Mouse (Mus musculus) midbrain, postnatal 0 days (tissue): Measurements from ENCODE around the gene Shisa5. TPM values are rescaled to one million over a fixed set of nuclear protein-coding genes. Genes with fewer than 3 reads are reported as not detected.

Source experiments
- ATAC-seq: fragments of 200-750 bp; cut with Nextera tagmentation; 2 replicates; pipeline ENCODE4 v1.8.0; 2017; ENCODE audit warnings: moderate number of reproducible peaks, mild to moderate bottlenecking, moderate TSS enrichment, moderate library complexity; ENCODE audit not compliant: low FRiP score
- DNase-seq: peaks from one replicate; pipeline ENCODE4 v3.0.0-alpha.2; 2015; ENCODE audit warnings: low spot score
- H3K27ac ChIP-seq: fragments of 300-500 bp; sonication (generic); 2 replicates; pipeline ENCODE4 v1.5.1; 2014; ENCODE audit warnings: low read depth, mild to moderate bottlenecking, low read length, mixed read lengths
- H3K27me3 ChIP-seq: fragments of 300-500 bp; sonication (generic); 2 replicates; pipeline ENCODE4 v1.6.1; 2014; ENCODE audit warnings: low read length, control low read depth, mixed read lengths; ENCODE audit not compliant: insufficient read depth
- H3K36me3 ChIP-seq: fragments of 300-500 bp; sonication (generic); 2 replicates; pipeline ENCODE4 v1.6.1; 2014; ENCODE audit warnings: low read length, control low read depth, mixed read lengths; ENCODE audit not compliant: insufficient read depth
- H3K4me1 ChIP-seq: fragments of 300-500 bp; sonication (generic); 2 replicates; pipeline ENCODE4 v1.6.1; 2014; ENCODE audit warnings: mild to moderate bottlenecking, control low read depth, antibody characterized with exemption, low read length, mixed read lengths; ENCODE audit not compliant: insufficient read depth
- H3K4me2 ChIP-seq: fragments of 300-500 bp; sonication (generic); 2 replicates; pipeline ENCODE4 v1.6.1; 2014; ENCODE audit warnings: low read depth, mild to moderate bottlenecking, low read length, mixed read lengths; ENCODE audit not compliant: poor library complexity, severe bottlenecking
- H3K4me3 ChIP-seq: fragments of 300-500 bp; sonication (generic); 2 replicates; pipeline ENCODE4 v1.5.1; 2014; ENCODE audit warnings: low read depth, mild to moderate bottlenecking, low read length, moderate library complexity
- H3K9ac ChIP-seq: fragments of 300-500 bp; sonication (generic); replicated peaks from 2 replicates; pipeline ENCODE4 v1.6.1; 2014; ENCODE audit warnings: mild to moderate bottlenecking, low read length, moderate library complexity, mixed read lengths; ENCODE audit not compliant: poor library complexity, severe bottlenecking
- H3K9me3 ChIP-seq: fragments of 300-500 bp; sonication (generic); 2 replicates; pipeline ENCODE4 v1.6.1; 2016; ENCODE audit warnings: low read length, control low read depth
- CTCF ChIP-seq: IDR thresholded peaks from 2 replicates; pipeline ENCODE4 v1.5.1; 2016; ENCODE audit warnings: antibody characterized with exemption, mild to moderate bottlenecking
- WGBS: fragments of 180-500 bp; shearing (Covaris S2); extraction: QIAGEN DNeasy Blood & Tissue Kit; methylation state at CpG from one replicate; pipeline ENCODE4 v1.1.7; 2014; 5-methylcytosine and 5-hydroxymethylcytosine counted together
- polyA plus RNA-seq: library from polyadenylated mRNA; unstranded; fragments of >200 nt; fragmentation: Nextera tagmentation; extraction: Ambion mirVana; gene quantifications from 2 replicates; pipeline ENCODE4 v1.2.1, GENCODE M21; 2015
- total RNA-seq: library from RNA; depleted of rRNA; stranded (reverse); fragments of >200 nt; gene quantifications from 2 replicates; pipeline ENCODE4 v1.2.3, GENCODE M21; 2014; rRNA removed

The Shisa5 gene
- 79.7 and 80.6 TPM in 2 replicates for total RNA-seq
- polyA plus RNA-seq, result 75.0 and 89.3 TPM in 2 replicates

DNA sequence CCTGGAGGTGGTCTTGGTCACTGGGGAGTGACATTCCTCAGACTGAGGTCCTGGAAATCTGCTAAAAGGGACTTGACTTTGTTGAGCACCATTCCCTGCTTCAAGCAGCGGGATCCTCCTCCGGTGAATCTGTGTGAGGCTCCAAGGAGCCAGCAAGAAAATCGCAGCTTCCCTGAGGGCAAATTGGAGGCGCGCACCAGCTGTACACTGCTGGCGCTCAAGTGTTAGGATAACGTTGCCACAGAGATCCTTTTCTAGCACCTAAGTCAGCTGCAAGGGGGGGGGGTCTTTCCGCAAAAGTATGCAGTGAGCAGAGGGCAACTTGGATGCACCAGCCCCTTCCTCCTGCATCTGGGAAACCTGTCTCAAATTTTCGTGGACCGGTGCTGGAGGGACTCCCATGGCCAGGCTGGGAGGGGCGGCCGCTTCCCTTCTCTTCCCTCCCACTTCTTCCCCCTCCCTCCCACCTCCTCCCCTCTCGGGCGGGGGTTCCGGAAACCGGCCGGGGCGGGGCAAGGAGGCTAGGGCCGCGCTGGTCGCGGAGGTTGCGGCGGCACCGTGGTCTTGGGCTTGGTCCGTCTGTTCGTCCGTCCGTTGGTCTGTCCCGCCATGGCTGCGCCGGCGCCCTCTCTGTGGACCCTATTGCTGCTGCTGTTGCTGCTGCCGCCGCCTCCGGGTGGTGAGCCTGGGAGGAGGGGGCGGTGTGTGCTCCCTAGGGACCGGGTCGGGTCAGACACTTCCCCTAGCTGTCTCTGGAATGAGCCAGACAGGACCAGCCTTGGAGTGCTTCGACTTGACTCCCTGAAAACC is at the start of gene Shisa5:
Gene Shisa5, plus strand, starts transcription at position 480 of the 810 bp plus-strand sequence.
- under 1% methylated on average over 40 of the region's 40 CpGs for WGBS

DNA sequence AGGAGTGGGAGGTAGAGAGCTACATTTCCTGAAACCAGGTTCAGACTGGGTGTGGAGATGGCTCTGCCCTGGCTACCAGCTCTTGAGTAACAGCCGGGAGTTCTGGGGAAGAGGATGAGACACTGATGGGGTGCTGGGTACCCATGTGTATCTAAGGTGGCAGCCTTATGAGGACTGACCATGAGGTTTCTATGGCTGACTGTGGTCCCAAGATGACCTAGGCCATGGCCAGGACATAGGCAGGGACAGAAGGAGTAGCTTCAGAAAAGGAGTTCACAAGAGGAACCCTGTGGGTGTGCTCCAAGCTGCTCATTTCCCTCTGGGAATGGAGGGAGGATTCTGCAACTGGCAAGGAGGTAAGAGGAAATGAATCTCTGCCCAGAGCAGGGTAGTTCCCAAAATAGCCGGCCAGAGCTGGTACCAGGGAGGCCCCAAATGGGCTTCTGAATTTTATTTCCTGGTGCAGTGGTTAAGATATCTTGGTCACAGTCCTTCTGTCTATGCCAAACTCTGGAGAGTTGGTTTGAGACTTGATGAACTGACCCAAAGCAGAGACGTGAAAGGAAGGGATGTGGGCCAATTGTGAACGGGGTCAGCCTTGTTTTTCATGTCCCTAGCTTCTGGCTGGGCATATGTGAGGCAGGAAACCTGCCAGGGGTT is 48.4 kb upstream of the Shisa5 start:
- Histone ChIP-seq H3K27ac (no peak overlapping the region), H3K9ac (no peak overlapping the region), H3K4me3 (no peak overlapping the region), H3K36me3 (no peaks in the 10 kb centered on the region), H3K27me3 (no peaks in the 10 kb centered on the region), H3K4me2 (no peak overlapping the region), H3K4me1 (peaks cover 6% of the 10 kb centered on the region; the same call in 1 of the 2 replicates), H3K9me3 (no peaks in the 10 kb centered on the region)
- TF ChIP-seq CTCF, result no peak
- 79% methylated on average over 4 of the region's 4 CpGs for WGBS
- DNase-seq (no peak), ATAC-seq (no peak)

More for the DNA sequence above, at the start of gene Shisa5:
- peak within 1 kb of the TSS; percentile 85 for H3K4me2 ChIP-seq
- no peaks in the 10 kb centered on the region for H3K9me3 ChIP-seq
- DNase-seq (peak; percentile 38), ATAC-seq (peak; percentile 68)
- no peaks in the 10 kb centered on the region for H3K36me3 ChIP-seq
- no peak for TF ChIP-seq CTCF
- no peak within 1 kb of the TSS for H3K27ac ChIP-seq
- H3K27me3 ChIP-seq, result no peaks in the 10 kb centered on the region
- H3K4me3 ChIP-seq, result peak within 1 kb of the TSS; percentile 50
- H3K9ac ChIP-seq, result peak within 1 kb of the TSS; percentile 61
- 0 out of 2 replicates have a peak, but pooled peaks cover 3% of the 10 kb centered on the region for H3K4me1 ChIP-seq

- Histone ChIP-seq H3K4me1 (peaks cover 6% of the 10 kb centered on the region; the same call in 1 of the 2 replicates), H3K9me3 (no peaks in the 10 kb centered on the region), H3K36me3 (no peaks in the 10 kb centered on the region), H3K27ac (peak overlapping the region; percentile 72; the same call in 1 of the 2 replicates), H3K27me3 (no peaks in the 10 kb centered on the region), H3K4me2 (no peak overlapping the region), H3K4me3 (no peak overlapping the region), H3K9ac (no peak overlapping the region)
- ATAC-seq, result no peak
- no peak for TF ChIP-seq CTCF
- WGBS, result 76% methylated on average over 7 of the region's 7 CpGs
- DNase-seq, result no peak
Observed at GRCm38 (mm10) chr9:108990462-108990820, 47.9 kb upstream of the Shisa5 start.

GRCm38 (mm10) chr9:108991428-108992084 is 46.8 kb upstream of the Shisa5 start, which contains the start of gene Pfkfb4:
Pfkfb4 (plus strand) TSS chr9:108991778.
- TF ChIP-seq CTCF, result no peak
- no peaks in the 10 kb centered on the region for H3K9me3 ChIP-seq
- H3K9ac ChIP-seq, result peak within 1 kb of the TSS; percentile 70
- H3K27me3 ChIP-seq, result no peaks in the 10 kb centered on the region
- H3K4me3 ChIP-seq, result peak within 1 kb of the TSS; percentile 58
- peak within 1 kb of the TSS; percentile 74 for H3K27ac ChIP-seq
- H3K4me2 ChIP-seq, result peak within 1 kb of the TSS; percentile 83
- H3K36me3 ChIP-seq, result no peaks in the 10 kb centered on the region
- peak; percentile 95 for ATAC-seq
- DNase-seq, result peak; percentile 100
- WGBS, result under 1% methylated on average over 31 of the region's 31 CpGs
- H3K4me1 ChIP-seq, result peaks cover 6% of the 10 kb centered on the region; the same call in 1 of the 2 replicates

GRCm38 (mm10) chr9:108992085-108992469 is 46.3 kb upstream of the Shisa5 start:
- Histone ChIP-seq H3K36me3 (no peaks in the 10 kb centered on the region), H3K9ac (peak overlapping the region; percentile 70), H3K27me3 (no peaks in the 10 kb centered on the region), H3K4me3 (peak overlapping the region; percentile 58), H3K9me3 (no peaks in the 10 kb centered on the region), H3K4me1 (peaks cover 6% of the 10 kb centered on the region; the same call in 1 of the 2 replicates), H3K27ac (peak overlapping the region; percentile 74), H3K4me2 (peak overlapping the region; percentile 83)
- DNase-seq (no peak), ATAC-seq (no peak)
- 6% methylated on average over 18 of the region's 18 CpGs for WGBS
- no peak for TF ChIP-seq CTCF
